In the genomic region with DNA sequence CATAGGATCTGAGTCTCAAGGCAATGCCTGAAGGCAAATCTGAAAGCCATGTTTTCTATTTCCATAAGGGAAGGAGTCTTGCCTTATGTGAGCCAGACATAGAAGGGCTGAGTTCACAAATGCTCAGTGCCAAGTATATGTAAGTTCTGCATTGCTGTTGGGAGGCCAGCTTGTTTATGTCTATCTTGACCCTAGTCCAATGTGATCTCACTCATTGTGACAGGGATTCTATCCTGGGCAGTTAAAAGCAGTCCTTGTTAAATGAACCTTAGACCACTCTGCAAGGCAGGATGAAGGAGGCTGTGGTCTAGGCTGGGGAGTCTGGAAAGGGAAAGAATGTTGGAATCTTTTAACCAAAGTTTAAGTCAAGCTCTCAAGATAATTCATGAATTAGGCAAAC, we compare ENCODE assay signal across 19 mouse cellular contexts.
"Had no signal": no experiment of that assay in that cellular context is flagged by ENCODE, and none has a peak within 500 bp of the region (broad histone marks: within the 10 kb centered on the region; RNA-seq: fewer than 3 reads in every experiment).

No protein-coding gene starts in this region.

- H3K9me3 ChIP-seq: limb, embryonic 12.5 days; liver, embryonic 13.5 days; lung, embryonic 15.5 days; neural tube, embryonic 12.5 days; neural tube, embryonic 15.5 days had no signal

- H3K27me3 ChIP-seq: limb, embryonic 12.5 days; liver, embryonic 13.5 days; lung, embryonic 15.5 days; neural tube, embryonic 12.5 days; neural tube, embryonic 15.5 days had no signal

- H3K27ac ChIP-seq: left cerebral cortex, adult 2 months; limb, embryonic 12.5 days; liver, embryonic 13.5 days; lung, embryonic 15.5 days; neural tube, embryonic 12.5 days; neural tube, embryonic 15.5 days had no signal

- ATAC-seq: intestine, embryonic 16.5 days had no signal

- H3K4me1 ChIP-seq: liver, embryonic 13.5 days; lung, embryonic 15.5 days; neural tube, embryonic 12.5 days; neural tube, embryonic 15.5 days had no signal

- DNase-seq: kidney, adult 8-10 months; kidney, postnatal 10 days; kidney, postnatal 36 days; layer of hippocampus, postnatal 36 days; liver, embryonic 13.5 days; lung, postnatal 4 days; midbrain, embryonic 14.5 days; right cerebral cortex, adult 18-20 months; right cerebral cortex, postnatal 14 days; right cerebral cortex, postnatal 4 days; thymus, adult 18-20 months; thymus, postnatal 36 days had no signal

- H3K4me3 ChIP-seq: left cerebral cortex, adult 2 months; limb, embryonic 12.5 days; liver, embryonic 13.5 days; lung, embryonic 15.5 days; neural tube, embryonic 12.5 days; neural tube, embryonic 15.5 days had no signal

- H3K36me3 ChIP-seq: limb, embryonic 12.5 days; liver, embryonic 13.5 days; lung, embryonic 15.5 days; neural tube, embryonic 12.5 days; neural tube, embryonic 15.5 days had no signal

- H3K4me2 ChIP-seq: limb, embryonic 12.5 days; liver, embryonic 13.5 days; lung, embryonic 15.5 days; midbrain, embryonic 11.5 days; neural tube, embryonic 12.5 days; neural tube, embryonic 15.5 days had no signal

- H3K9ac ChIP-seq: limb, embryonic 12.5 days; liver, embryonic 13.5 days; lung, embryonic 15.5 days; neural tube, embryonic 12.5 days; neural tube, embryonic 15.5 days had no signal
